Mouse (Mus musculus): ENCODE data around the gene Pik3r5.

The Pik3r5 gene

DNA sequence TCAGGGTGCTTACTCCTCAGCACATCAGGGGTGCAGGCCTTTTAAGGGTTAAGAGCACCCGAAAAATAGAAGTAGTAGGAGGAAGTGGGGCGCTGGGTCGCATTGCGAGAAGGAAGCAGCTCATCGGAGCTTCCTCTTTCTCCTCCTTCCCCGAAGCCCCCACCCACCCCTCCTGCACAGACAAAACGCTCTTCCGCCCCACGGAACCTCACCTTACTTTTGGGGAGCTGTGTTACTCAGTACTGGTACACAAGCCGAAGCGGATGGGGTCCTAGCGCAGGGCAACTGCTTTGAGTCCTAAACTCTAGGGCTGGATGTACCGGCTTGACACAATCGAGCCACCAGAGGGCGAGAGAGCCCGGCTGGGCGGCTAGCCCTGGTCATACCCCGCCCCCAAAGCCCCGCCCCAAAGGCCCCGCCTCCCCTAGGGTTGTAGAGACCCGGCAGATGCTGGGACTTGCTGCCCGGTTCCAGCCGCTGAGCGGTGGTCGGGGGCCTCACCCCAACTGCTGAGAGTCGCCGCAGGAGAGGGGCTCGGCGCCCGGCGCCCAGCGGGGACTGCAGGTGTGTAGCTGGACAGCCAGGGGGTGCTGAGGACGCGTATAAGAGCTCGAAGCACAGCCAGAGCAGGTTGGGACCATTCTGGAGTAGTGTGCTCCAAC is at the start of gene Pik3r5:
Pik3r5 (plus strand) TSS at position 423 of the 662 bp plus-strand sequence.
- DNase-seq (ENCODE audit: low spot score) = peak; percentile 65

DNA sequence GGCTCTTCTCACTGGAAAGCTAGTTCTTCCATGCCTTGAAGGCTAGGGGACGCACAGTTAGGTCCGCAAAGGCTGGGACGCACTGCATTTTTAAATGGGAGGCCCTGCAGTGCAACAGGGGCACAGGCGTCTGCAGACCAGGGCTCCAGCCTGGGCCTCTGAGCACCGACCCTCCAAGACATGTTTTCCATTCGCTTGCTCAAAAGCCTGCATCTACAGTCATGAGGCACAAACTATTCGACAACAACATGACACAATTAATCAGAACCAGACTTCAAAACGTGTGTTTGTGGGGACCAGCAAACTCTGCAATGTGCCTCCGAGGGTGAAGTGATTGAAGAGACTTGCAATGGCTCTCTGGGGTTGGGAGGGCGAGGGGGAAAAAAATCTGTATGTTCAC is 48.4 kb upstream of the Pik3r5 start:
- no peak for DNase-seq (ENCODE audit: low spot score)

DNA sequence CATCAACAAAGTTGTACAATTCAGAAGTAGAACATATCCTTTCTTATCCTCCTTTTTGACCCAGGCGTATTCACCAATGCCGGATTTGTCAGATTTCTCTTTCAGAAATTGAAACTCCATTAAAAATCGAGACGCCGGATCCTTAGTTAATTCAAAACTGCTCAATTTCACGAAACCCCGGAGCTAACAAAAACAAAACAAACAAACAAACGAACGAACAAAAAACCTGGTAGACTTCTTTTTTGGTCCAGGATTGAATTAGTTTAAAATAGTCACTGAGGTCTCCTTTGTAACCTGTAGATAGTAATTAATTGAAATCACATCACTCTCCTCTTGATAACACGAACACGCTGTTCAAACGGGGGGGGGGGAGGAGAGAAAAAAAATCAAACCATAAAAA is 47.8 kb upstream of the Pik3r5 start:
- no peak for DNase-seq (ENCODE audit: low spot score)

DNA sequence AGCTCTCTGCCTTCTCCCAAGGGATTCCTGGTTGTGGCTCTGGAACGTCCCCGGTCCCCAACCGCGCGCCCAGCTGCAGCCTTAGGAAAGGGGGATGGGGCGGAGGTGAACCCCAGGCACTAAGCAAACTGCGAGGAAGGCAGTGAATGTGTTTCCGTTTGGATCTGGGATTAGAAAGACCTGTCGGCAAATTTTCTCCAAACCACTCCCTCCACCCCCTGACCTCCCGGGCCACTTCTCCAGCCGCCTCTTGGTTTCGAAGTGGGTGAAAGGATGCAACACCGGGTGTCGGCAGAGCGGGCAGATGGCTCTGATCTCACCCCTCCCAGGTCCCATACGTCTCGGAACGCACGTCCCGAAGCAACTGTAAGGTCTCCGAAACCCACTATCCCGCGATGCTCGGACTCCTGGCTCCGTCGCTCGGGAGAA is 47.3 kb upstream of the Pik3r5 start:
- no peak for DNase-seq (ENCODE audit: low spot score)

DNA sequence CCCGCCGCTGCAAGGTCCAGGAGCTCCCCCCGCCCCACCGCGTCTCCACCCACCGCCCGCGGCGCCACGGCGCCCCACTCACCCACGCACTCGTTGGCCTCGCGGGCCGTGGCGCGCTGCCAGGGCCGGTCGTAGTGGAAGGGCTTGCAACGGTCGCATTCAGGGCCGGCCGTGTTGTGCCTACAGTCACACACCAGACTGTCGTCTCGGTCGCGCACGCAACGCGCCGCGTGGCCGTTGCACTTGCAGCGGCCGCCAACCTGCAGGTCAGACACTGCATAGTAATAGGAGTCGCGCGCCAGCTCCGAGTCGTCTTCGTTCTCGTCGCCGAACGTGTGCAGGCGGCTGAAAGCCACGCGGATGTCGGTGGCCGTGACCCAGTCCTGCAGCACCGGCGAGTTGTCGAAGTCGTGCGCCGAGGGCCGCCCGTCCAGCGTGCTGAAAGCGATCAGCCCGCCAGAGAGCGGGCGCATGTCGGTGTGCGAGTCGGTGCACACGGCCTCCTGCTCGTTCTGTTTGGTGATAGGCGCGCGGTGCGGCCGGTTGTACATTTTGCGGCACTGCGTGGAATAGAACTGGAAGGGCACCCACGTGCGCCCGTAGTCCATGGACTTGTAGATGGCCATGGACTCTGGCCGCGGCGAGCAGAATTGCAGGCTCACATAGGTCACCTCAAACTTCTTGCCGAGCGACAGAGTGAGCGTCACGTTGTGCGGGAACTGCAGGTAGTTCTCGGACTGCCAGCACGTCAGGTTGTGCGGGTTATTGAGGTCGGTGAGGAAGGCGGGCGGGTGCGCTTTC is 46.7 kb upstream of the Pik3r5 start:
- no peak for DNase-seq (ENCODE audit: low spot score)

DNA sequence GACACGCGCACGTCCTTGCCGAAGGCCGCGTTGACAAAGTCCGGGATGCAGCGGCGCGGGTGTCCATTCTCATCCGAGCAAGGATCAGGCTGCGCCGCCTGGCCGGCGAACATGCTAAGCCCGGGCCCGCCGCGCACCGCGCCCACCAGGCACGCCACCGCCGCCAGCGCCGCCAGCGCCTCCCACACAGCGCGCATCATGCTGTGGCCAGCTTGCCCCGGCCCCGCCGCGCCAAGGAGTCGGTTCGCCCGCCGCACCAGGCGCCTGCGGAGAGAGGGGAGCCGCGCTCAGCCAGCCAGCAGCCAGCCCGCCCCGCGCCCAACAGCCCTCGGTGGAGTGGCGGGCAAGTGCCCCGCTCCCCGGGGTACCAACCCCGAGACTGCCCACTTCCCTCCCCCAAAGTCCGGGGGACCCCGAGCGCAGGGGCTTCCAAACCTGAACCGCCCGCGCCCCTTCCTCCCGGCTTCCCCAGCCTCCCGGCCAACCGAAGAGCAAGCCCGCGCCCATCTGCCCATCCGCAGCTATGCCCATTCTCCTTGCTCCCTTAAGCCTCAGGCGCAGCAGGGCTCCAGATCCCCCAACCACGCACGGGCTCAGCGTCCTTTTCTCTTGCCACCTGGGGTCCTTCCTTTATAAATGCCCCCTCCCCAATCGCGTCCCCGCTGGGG is 45.9 kb upstream of the Pik3r5 start:
- DNase-seq (ENCODE audit: low spot score) = no peak

DNA sequence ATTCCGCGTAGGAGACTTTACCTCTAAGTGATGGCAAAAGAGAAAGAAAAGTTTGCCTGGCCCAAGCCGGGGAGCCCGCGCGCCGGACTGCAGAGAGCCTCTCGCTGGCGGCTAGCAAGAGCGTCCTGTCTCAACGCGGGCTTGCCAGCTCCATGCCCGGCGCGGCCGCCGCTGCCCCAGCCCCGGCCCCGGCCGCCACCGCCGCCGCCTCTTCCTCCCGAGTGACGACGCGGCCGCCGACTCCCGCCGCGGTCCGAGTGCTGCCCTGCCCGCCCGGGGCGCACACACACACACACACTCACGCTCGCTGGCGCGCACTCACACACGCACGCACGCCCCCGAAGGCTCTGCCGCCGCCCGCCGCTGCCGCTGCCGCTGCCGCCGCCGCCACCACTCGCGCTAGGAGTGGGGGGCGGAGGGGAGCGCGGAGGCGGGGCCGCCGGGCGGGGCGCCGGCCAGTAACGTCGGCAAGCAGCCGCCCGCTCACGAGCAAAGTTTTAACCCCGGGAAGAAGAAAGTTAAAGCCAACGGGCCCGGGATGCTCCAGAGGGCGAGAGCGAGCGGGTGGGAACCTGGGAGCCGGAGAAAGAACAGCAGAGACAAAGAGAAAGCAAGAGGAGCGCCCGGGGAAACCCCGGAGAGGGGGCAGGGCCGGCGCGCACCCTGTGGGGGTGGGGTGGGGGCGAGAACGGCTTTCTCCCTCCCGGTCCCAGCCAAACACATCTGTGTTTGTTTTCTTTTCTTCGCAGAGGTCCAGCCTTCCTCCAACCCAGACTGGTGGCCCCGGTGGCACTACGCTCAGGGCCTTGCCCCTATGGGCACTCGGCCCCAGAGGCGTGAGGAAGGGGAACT is 45.1 kb upstream of the Pik3r5 start:
- no peak for DNase-seq (ENCODE audit: low spot score)

DNA sequence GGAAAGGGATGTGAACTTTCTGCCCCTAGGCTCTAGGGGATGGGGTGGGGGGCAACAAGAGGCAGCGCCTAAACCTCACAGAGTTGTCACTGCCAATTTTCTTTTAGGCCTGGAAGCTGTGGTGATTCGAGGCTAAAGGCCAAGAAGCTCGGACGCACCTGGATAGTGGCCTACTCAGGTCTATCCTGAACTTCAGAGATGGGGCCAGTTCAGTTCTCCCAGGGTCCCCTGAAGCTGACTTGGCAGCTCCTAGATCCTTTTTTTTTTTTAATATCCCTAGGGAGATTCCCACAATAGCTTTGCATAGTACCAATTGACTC is 44.5 kb upstream of the Pik3r5 start:
- no peak for DNase-seq (ENCODE audit: low spot score)

DNA sequence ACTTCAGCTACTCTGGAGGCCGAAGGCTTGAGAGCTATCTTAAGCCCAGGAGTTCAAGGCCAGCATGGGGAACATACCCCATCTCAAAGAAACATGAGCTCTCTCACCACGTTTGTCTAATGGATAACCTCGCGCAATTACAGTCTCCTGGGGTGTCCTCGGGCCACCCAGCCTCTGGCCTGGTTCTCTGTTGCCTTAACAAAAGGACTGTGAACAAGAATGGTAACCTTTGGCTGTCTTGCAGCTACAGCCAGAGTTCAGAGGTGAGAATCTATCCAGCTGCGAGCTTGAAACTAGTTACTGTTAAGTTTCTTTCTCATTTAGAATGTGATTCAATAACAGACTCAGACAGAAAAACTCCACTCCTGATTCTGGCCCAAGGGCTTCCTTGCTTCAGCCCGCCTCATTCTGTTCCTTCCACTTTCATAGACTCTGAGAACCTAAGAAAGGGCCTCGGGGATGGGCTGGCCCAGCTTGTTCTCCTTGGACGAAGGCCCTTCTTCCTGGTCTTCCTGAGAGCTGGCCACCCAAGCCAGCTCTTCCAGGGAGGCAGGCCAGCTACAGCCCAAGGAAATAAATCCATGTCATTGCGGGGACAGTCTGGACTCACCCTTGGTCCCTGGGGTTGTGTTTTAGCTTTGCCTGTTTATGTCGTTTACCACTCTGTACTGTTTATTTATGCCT is 43.8 kb upstream of the Pik3r5 start:
- DNase-seq (ENCODE audit: low spot score) = no peak

DNA sequence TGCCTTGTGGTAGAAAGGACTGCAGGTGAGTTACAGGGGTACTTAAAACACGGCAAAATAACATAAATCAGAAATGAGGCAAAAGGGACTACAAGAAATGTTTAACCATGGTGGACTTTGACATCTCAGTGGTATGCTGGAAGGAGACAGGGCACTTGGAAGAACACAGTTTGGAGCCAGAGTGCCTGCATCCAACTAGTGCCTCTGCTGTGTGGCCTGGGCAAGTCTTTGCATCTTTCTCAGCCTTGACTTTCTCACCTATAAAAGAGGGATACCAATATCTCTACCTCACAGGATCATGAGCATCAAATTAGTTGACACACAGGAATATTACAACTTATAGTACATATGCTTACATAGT is 43.3 kb upstream of the Pik3r5 start:
- no peak for DNase-seq (ENCODE audit: low spot score)

DNA sequence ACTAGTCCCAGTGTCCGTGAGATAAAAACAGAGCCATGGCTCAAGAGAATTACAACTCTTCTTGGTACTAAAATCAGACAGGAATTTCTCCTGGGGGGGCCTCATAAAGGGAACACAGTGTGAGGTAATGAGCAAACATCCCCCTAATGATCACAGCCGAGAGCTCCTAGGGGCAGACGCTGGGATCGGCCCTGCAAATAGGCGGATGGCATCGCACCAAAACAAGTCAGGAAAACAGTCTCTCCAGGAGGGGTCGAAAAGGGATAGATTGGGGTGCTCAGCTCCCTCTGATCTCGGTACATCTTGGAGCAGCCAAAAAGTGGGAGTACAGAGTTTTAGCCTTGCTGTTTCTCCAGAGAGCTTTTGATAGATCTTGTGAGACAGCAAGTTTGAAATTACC is 42.3 kb upstream of the Pik3r5 start:
- DNase-seq (ENCODE audit: low spot score) = no peak

DNA sequence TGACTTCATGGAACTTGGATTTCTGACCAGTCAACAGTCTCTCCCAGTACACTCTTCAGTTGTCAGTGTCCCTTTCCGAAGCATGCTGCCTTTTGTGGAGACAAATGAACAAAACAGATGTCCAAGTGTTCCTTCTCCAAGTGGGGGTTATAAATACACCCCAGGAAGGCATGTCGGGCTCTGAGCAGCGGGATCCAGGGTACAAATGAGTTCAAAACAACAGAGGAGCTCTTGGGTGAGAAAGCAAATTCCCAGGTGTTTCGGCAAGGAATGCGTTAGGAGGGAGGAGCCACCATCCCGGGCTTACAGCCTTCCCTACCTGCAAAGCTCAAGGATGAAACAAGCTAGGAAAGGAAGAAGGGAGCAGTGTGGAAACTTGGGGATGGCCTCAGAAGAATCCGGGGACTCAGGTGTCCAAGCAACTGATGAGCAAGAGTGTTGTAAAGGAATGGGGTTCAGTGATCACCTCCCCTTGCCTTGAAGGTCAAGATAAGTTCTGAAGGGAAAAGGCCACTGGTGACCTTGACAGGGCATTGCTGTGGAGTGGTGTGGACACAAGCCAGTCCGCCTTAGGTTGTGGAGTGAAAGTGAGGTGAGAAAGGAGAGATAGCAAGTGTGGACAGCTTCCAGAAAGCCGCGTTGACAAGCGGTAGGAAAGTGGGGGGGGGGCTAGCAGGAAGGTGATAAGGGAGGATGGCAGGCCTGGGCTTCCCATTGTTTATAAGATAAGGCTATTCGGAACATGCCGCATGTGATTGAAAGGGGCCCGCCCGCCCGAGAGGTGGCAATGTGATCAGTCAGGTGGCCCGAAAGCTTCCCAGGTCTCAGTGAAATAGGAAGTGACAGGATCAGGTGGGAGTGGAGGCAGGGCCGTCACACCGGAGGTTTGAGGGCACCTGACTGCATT is 41.3 kb upstream of the Pik3r5 start:
- DNase-seq (ENCODE audit: low spot score) = no peak

DNA sequence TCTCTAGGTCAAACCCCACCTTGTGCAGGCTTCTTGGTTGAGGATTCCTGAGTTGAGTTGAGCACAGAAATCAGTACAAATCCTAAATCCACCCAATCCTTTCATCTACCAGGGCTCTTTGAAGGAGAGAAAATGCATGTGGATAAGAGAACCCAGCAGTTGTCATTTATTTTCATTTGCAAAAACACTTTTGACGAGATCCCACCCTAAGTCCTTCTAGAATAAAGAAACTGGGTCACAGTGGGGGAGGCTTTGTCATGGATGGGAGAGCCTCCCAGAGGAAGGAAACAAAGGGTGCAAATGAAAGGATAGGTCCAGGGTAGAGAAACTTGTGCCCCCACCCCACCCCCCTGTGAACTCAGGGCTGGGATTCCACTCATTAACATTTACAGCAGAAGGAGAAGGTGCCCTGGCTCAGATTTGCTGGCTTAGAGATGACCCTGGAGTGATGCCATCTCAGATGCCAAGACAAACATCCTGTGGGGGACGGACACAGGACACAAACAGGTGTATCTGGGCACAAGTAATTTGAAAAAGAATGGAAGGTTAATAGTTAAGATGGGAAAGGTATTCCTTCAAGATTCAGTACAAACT is 37.9 kb upstream of the Pik3r5 start:
- DNase-seq (ENCODE audit: low spot score) = no peak

DNA sequence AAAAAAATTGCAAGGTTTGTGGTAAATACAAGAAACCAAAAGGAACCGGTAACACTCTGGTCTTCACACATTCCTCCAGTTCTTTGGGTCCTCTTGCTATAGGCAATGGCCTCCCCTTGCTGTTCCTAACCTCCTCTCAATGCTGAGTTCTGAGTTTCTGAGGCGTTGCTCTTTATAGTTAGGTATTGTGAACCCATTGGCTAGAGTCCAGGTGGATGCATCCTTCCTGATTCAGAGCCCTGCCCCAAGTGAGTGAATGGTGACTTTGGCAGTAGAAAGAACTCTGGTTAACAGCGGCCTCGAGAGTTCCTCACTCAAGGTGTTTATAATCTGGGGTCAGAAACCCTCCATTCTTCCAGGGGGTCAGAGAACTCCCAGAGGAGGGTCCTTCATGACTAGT is 37.2 kb upstream of the Pik3r5 start:
- DNase-seq (ENCODE audit: low spot score) = no peak

DNA sequence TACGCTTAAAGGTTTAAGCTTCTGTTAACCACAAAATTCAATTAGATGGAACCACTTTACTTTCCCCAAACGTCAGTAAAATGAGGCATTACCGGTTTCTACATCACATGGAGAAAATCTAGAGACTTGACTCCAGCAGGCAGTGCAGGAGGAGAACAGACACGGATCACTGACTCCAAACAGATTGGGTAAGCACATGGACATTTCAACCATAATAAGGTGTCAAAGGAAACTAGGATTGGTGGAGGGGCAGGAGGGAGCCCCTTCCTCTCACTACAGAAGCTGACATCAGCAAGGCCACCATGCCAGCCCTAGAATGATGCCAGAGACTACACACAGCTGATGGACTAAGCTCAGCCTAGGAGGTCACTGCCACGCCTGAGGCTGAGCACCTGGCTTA is 36.4 kb upstream of the Pik3r5 start:
- DNase-seq (ENCODE audit: low spot score) = no peak

DNA sequence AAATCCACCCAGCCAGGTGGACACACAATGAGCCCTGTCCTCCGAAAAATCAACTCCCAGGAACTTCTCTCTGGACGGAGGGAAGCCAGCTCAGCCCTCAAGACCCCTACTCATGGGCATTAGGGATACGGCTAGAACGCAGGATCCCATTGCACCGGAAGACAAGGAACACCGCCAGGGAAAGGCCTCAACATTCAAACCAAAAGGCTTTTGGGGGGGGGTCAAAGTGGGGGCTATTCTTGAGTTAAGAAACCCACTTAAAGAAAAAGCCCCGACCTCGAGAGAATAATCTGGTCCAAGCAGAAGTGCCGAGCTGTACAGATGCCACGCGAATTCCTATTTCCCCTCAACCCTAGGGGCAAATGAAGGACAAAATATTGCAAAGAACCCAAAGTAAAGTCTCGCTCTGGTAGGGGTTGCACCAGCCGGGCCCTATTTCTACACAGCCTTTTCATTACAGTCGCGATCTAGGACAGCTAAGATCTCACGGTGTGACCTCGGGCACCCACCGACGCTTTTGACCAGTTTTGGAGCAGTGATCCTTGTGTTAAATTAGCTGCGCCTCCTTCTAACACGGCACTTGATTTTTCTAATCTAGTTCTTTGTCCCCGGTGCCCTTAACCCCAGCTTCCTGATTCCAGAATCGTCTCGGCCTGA is 32.9 kb upstream of the Pik3r5 start:
- DNase-seq (ENCODE audit: low spot score) = no peak

DNA sequence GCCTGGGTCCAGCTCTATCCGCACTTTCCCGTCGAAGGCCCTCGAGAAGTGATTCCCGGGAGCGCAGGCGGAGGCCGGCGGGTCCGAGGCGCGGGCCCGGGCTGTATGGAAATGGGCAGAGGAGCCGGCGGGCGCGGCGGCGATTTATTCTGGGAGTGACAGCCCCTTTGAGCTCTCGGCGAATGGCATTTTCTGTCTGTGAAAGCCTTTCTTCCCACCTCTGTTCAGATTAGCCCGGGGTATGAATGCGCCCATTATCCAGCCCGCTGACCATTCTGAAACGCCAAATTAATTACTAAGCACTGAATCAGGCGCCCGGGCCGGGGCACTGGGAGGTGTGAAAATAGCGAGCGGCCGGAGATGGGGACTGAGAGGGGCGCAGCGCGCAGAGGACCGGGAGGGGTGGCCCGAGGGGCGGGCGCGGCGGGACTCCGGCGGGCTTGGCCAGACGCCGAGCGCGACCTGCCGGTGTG is 32.3 kb upstream of the Pik3r5 start:
- peak; percentile 9 for DNase-seq (ENCODE audit: low spot score)

DNA sequence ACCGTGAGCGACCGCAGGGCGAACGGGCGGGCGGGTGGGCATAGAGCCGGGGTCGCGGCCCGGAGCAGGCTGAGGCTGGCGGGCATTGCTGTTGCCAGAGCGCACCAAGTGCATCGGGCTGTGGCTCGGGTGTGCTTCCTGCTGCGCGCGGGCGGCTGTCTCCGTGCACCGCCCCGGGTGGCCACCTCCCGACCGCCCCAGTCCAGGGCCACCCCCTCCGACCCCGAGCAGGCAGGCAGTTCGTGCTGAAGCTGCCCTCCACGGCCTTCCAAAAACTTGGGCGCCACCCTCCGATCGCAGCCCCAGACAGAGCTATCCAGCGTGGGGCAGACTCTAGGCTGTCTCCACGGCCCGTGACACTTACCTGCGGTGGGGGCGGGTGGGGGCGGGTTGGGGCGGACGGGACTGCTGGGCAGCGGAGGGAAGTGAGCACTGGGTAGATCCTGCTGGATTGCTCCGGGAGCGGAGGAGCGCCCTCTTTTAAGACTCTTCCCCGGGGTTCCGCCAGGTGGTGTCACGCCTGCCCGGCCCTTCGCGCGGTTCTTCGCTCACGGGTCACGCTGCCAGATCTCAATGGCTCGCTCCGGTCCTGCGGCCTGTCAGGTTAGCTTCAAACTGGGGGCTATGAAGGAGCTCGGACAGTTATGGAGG is 31.8 kb upstream of the Pik3r5 start:
- no peak for DNase-seq (ENCODE audit: low spot score)

DNA sequence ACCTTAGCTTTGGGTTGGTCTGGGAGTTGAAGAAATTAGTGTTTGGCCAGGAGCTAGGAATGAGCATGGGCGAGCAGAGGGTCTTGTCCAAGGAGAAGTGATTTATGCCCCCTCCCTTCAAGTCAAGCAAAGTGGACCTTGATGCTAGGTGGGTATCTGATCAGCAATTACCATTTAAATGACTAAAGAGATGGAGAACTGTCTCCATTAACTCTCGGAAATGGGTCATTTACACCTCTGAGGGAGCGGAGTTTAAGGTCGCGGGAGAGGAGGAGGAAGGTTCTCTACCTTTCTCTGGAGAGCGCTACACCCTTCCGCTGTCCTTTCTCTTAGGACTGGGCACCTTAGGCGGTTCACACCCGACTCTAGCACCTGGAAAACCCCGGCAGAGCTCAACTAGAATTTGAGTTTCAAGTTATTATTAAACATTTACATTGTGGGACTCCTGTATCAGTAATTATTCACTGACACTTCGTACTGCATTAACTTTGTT is 31.1 kb upstream of the Pik3r5 start, which contains the start of gene Ntn1:
Ntn1 (minus strand) TSS at position 97 of the 493 bp plus-strand sequence.
- DNase-seq (ENCODE audit: low spot score) = no peak

Data from layer of hippocampus, adult 11-12 months (tissue).